ENCODE assay signal across 28 mouse cellular contexts in genomic region chr17:63784381-63785116, GRCm38 (mm10).
DNase-seq lines count a peak whose midpoint lies in the region; ATAC-seq and TF ChIP-seq lines count a peak whose summit lies in the region.
"Had no signal": no experiment of that assay in that cellular context is flagged by ENCODE, and none has a peak within 500 bp of the region (broad histone marks: within the 10 kb centered on the region; RNA-seq: fewer than 3 reads in every experiment).

No protein-coding gene starts in this region.

- ATAC-seq in kidney, embryonic 14.5 days (ENCODE audit: low FRiP score, low TSS enrichment) = peak; percentile 75
- ATAC-seq in megakaryocyte, adult 5-6 weeks (ENCODE audit: poor library complexity, severe bottlenecking) = no peak
- peak; percentile 51; the same call in 1 of the 2 replicates for ATAC-seq in hindbrain, postnatal 0 days
- ATAC-seq: forebrain, postnatal 0 days; intestine, postnatal 0 days; midbrain, embryonic 15.5 days had no signal

- H3K36me3 ChIP-seq in kidney, embryonic 14.5 days (ENCODE audit: control insufficient read depth, insufficient read depth, low read length) = no peaks in the 10 kb centered on the region
- H3K36me3 ChIP-seq in megakaryocyte, embryonic 14.5 days (replicated peaks; ENCODE audit: low read length) = no peaks in the 10 kb centered on the region
- no peaks in the 10 kb centered on the region for H3K36me3 ChIP-seq in hindbrain, postnatal 0 days (ENCODE audit: insufficient read depth, low read length)
- H3K36me3 ChIP-seq: embryonic facial prominence, embryonic 10.5 days; embryonic facial prominence, embryonic 15.5 days; forebrain, embryonic 12.5 days; midbrain, embryonic 10.5 days; midbrain, embryonic 15.5 days; neural tube, embryonic 12.5 days; stomach, embryonic 15.5 days had no signal

- no peaks in the 10 kb centered on the region for H3K9me3 ChIP-seq in kidney, embryonic 14.5 days (ENCODE audit: control insufficient read depth, low read length)
- H3K9me3 ChIP-seq in megakaryocyte, embryonic 14.5 days = peaks cover 33% of the 10 kb centered on the region
- H3K9me3 ChIP-seq in hindbrain, postnatal 0 days (ENCODE audit: low read length) = no peaks in the 10 kb centered on the region
- H3K9me3 ChIP-seq: embryonic facial prominence, embryonic 10.5 days; embryonic facial prominence, embryonic 15.5 days; forebrain, embryonic 12.5 days; midbrain, embryonic 10.5 days; midbrain, embryonic 15.5 days; neural tube, embryonic 12.5 days; stomach, embryonic 15.5 days had no signal

- H3K4me3 ChIP-seq in kidney, embryonic 14.5 days (ENCODE audit: low read length) = no peak overlapping the region
- peak overlapping the region; percentile 11 for H3K4me3 ChIP-seq in megakaryocyte, embryonic 14.5 days (replicated peaks)
- no peak overlapping the region for H3K4me3 ChIP-seq in hindbrain, postnatal 0 days (ENCODE audit: low read length)
- H3K4me3 ChIP-seq: embryonic facial prominence, embryonic 10.5 days; embryonic facial prominence, embryonic 15.5 days; forebrain, embryonic 12.5 days; midbrain, embryonic 10.5 days; midbrain, embryonic 15.5 days; neural tube, embryonic 12.5 days; stomach, embryonic 15.5 days had no signal

- no peak for DNase-seq in kidney, adult 18-20 months
- no peak for DNase-seq in hindbrain, postnatal 0 days (ENCODE audit: low spot score)
- no peak for DNase-seq in right cerebral cortex, adult 18-20 months
- DNase-seq: adrenal gland, postnatal 25 days; B cell, adult 2 months; cerebellum, adult 18-20 months; forebrain, postnatal 0 days; gastrocnemius, postnatal 10 days; heart, postnatal 14 days; layer of hippocampus, adult 9-11 months; liver; lung, adult 2 months; lung, postnatal 10 days; retina, postnatal 1 day; right cerebral cortex, postnatal 25 days had no signal

- no peak overlapping the region for H3K27ac ChIP-seq in kidney, embryonic 14.5 days (ENCODE audit: low read depth, low read length)
- no peak overlapping the region for H3K27ac ChIP-seq in hindbrain, postnatal 0 days
- H3K27ac ChIP-seq: embryonic facial prominence, embryonic 10.5 days; embryonic facial prominence, embryonic 15.5 days; forebrain, embryonic 12.5 days; liver, embryonic 14.5 days; macrophage; midbrain, embryonic 10.5 days; midbrain, embryonic 15.5 days; neural tube, embryonic 12.5 days; stomach, embryonic 15.5 days had no signal

- no peak overlapping the region for H3K4me2 ChIP-seq in kidney, embryonic 14.5 days (replicated peaks; ENCODE audit: low read depth, low read length)
- H3K4me2 ChIP-seq in hindbrain, postnatal 0 days (ENCODE audit: low read depth, low read length) = no peak overlapping the region
- H3K4me2 ChIP-seq: embryonic facial prominence, embryonic 15.5 days; forebrain, embryonic 12.5 days; midbrain, embryonic 15.5 days; neural tube, embryonic 12.5 days; stomach, embryonic 15.5 days had no signal

- WGBS in kidney, embryonic 14.5 days = 47% methylated on average over 19 of the region's 19 CpGs
- WGBS in hindbrain, postnatal 0 days = 46% methylated on average over 19 of the region's 19 CpGs

- TF ChIP-seq CTCF in hindbrain, postnatal 0 days (IDR thresholded peaks at IDR 0.05; ENCODE audit: low read depth) = no peak

- no peaks in the 10 kb centered on the region for H3K27me3 ChIP-seq in kidney, embryonic 14.5 days (ENCODE audit: control insufficient read depth, insufficient read depth, low read length)
- H3K27me3 ChIP-seq in megakaryocyte, embryonic 14.5 days (replicated peaks) = no peaks in the 10 kb centered on the region
- no peaks in the 10 kb centered on the region for H3K27me3 ChIP-seq in hindbrain, postnatal 0 days (ENCODE audit: insufficient read depth, low read length)
- H3K27me3 ChIP-seq: embryonic facial prominence, embryonic 15.5 days; forebrain, embryonic 12.5 days; midbrain, embryonic 15.5 days; neural tube, embryonic 12.5 days; stomach, embryonic 15.5 days had no signal

- H3K4me1 ChIP-seq in kidney, embryonic 14.5 days (ENCODE audit: control insufficient read depth, insufficient read depth, low read length) = peaks cover 4% of the 10 kb centered on the region; the same call in 1 of the 2 replicates
- no peaks in the 10 kb centered on the region for H3K4me1 ChIP-seq in megakaryocyte, embryonic 14.5 days
- H3K4me1 ChIP-seq in hindbrain, postnatal 0 days (ENCODE audit: insufficient read depth, low read length) = no peaks in the 10 kb centered on the region
- H3K4me1 ChIP-seq: embryonic facial prominence, embryonic 10.5 days; forebrain, embryonic 12.5 days; midbrain, embryonic 10.5 days; midbrain, embryonic 15.5 days; stomach, embryonic 15.5 days had no signal

- no peak overlapping the region for H3K9ac ChIP-seq in kidney, embryonic 14.5 days (ENCODE audit: low read depth, low read length)
- no peak overlapping the region for H3K9ac ChIP-seq in hindbrain, postnatal 0 days (replicated peaks; ENCODE audit: low read length)
- H3K9ac ChIP-seq: embryonic facial prominence, embryonic 15.5 days; forebrain, embryonic 12.5 days; forebrain, postnatal 0 days; liver, embryonic 14.5 days; midbrain, embryonic 15.5 days; neural tube, embryonic 12.5 days; stomach, embryonic 15.5 days had no signal
